Mouse (Mus musculus) ES-E14 (cell line): ENCODE results near the gene Gm19935. TPM values are rescaled to one million over a fixed set of nuclear protein-coding genes. Genes with fewer than 3 reads are reported as not detected.

Experiments
- DNase-seq: peaks from one replicate; pipeline ENCODE4 v3.0.0-alpha.2; 2013; ENCODE audit warnings: low read depth, low spot score
- H3K27ac ChIP-seq: 2 replicates; pipeline ENCODE4 v1.5.1; 2012; ENCODE audit warnings: low read depth, mild to moderate bottlenecking, low read length, moderate library complexity, mixed read lengths; ENCODE audit not compliant: poor library complexity, insufficient read depth, severe bottlenecking
- H3K36me3 ChIP-seq: 2 replicates; pipeline ENCODE4 v1.6.1; 2012; ENCODE audit warnings: mild to moderate bottlenecking, low read length, moderate library complexity, mixed read lengths; ENCODE audit not compliant: control insufficient read depth, poor library complexity, insufficient read depth, severe bottlenecking
- H3K4me1 ChIP-seq, 2 experiments: fragments of 150-350 bp in 1 of 2; sonication (generic) in 1 of 2; 2 replicates each; pipeline ENCODE4 v1.6.1; 2012; ENCODE audit warnings: low read length in 2 of 2, mild to moderate bottlenecking in 1 of 2, mixed read lengths in 1 of 2; ENCODE audit not compliant: control insufficient read depth in 2 of 2, insufficient read depth in 2 of 2, poor library complexity in 1 of 2
- H3K4me3 ChIP-seq, 2 experiments: fragments of 150-350 bp in 1 of 2; sonication (generic) in 1 of 2; 2 replicates each; pipeline ENCODE4 v1.5.1; 2012; ENCODE audit warnings: low read length in 2 of 2, low read depth in 1 of 2, mild to moderate bottlenecking in 1 of 2, mixed read lengths in 1 of 2; ENCODE audit not compliant: insufficient read depth in 1 of 2, poor library complexity in 1 of 2, severe bottlenecking in 1 of 2
- H3K9ac ChIP-seq: 2 replicates; pipeline ENCODE4 v1.6.1; 2012; ENCODE audit warnings: low read depth, mild to moderate bottlenecking, low read length, mixed read lengths; ENCODE audit not compliant: poor library complexity, insufficient read depth, severe bottlenecking
- H3K9me3 ChIP-seq: fragments of 150-350 bp; sonication (generic); 2 replicates; pipeline ENCODE4 v1.6.1; 2012; ENCODE audit warnings: low read depth, mild to moderate bottlenecking, low read length; ENCODE audit not compliant: control insufficient read depth, insufficient read depth
- CHD2 ChIP-seq: IDR thresholded peaks from 2 replicates; pipeline ENCODE4 v1.6.1; 2014; ENCODE audit warnings: mild to moderate bottlenecking, low read depth, low read length, inconsistent platforms
- HCFC1 ChIP-seq: IDR thresholded peaks from 2 replicates; pipeline ENCODE4 v1.6.1; 2012; ENCODE audit warnings: low read length, inconsistent platforms, borderline replicate concordance; ENCODE audit not compliant: insufficient read depth
- MAFK ChIP-seq: IDR thresholded peaks from 2 replicates; pipeline ENCODE4 v1.6.1; 2014; ENCODE audit warnings: mild to moderate bottlenecking, low read depth, low read length, inconsistent platforms; ENCODE audit not compliant: insufficient read depth
- ZC3H11A ChIP-seq: IDR thresholded peaks from 2 replicates; pipeline ENCODE4 v1.6.1; 2012; ENCODE audit warnings: low read depth, mild to moderate bottlenecking, inconsistent platforms, low read length, borderline replicate concordance
- ZNF384 ChIP-seq: IDR thresholded peaks from 2 replicates; pipeline ENCODE4 v1.6.1; 2012; ENCODE audit warnings: low read depth, low read length, inconsistent platforms
- in situ Hi-C, 2 experiments: fragments of 600-800 bp; cut with MboI; formaldehyde crosslinking; loops; one replicate each; pipeline ENCODE4 v1.15.1; 2025; ENCODE audit warnings: low sequenced_read_pairs in 2 of 2, inconsistent platforms in 1 of 2; ENCODE audit not compliant: unreplicated experiment in 2 of 2
- total RNA-seq: library from RNA; depleted of rRNA; stranded (reverse); fragments of 300-350 nt; gene quantifications from 2 replicates; pipeline ENCODE4 v1.2.3, GENCODE M21; 2012; rRNA removed

Gene Gm19935
- 0.32 and 0.49 TPM in 2 replicates for total RNA-seq

DNA sequence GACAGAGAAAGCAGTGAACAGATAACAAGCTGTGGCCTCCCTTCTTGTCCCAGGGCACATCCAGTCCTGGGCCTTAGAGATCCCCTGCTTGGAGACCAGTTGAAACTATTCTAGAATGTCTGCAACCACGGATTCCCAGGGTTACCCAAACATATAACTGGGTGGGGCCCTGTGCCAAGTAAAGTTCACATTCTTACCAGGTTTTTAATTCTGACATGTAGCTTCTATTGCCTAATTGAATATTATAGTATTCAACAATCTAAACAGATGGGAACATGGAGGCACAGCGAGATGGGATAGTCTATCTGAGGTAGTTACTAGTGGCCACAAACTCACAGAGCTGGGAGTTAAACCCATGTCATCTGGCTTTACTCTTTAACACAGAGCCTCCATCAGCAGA is at the start of gene Gm19935:
Gene Gm19935, minus strand, starts transcription at position 101 of the 400 bp plus-strand sequence.
- no peak for DNase-seq
- Histone ChIP-seq H3K27ac (no peak within 1 kb of the TSS), H3K9me3 (no peaks in the 10 kb centered on the region), H3K4me1 (peaks cover 4 to 22% of the 10 kb centered on the region in 2 experiments; a peak in 3 of 4 replicates), H3K9ac (no peak within 1 kb of the TSS), H3K4me3 (0 out of 4 replicates have a peak within 1 kb of the TSS, but pooled peaks of 1 of the 2 experiments have one; percentile 19), H3K36me3 (no peaks in the 10 kb centered on the region)
- TF ChIP-seq ZC3H11A (no peak), HCFC1 (no peak), ZNF384 (no peak)
- in situ Hi-C loops, result no loop called here

DNA sequence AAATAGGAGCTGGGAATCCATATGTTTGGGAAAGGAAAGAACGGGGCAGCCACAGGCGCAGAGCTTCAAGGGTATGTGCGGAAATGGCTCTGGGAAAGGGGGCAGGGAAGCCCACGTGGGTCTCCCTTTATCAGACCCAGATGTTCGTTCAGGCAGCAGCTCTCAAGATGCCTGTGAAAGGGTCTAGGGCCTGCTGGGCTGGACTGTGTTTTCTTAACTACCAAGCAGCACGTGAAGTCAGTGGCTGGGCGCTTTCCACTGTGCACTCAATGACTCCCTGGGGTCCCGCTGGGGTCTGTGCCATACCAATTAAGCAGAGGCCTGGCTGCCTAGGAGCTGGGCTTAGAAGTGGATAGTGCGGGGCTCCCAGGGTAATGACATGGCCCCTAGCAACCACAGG is 44.8 kb upstream of the Gm19935 start:
- peak overlapping the region; percentile 69 for H3K27ac ChIP-seq
- H3K4me1 ChIP-seq, result peaks cover 5 to 25% of the 10 kb centered on the region in 2 experiments; a peak in 3 of 4 replicates
- no peaks in the 10 kb centered on the region for H3K9me3 ChIP-seq
- H3K36me3 ChIP-seq, result no peaks in the 10 kb centered on the region
- no peak overlapping the region for H3K9ac ChIP-seq
- no peak overlapping the region for H3K4me3 ChIP-seq
- in situ Hi-C loops, result no loop called here
- TF ChIP-seq ZNF384 (no peak), MAFK (no peak), HCFC1 (no peak), ZC3H11A (no peak), CHD2 (no peak)
- no peak for DNase-seq

DNA sequence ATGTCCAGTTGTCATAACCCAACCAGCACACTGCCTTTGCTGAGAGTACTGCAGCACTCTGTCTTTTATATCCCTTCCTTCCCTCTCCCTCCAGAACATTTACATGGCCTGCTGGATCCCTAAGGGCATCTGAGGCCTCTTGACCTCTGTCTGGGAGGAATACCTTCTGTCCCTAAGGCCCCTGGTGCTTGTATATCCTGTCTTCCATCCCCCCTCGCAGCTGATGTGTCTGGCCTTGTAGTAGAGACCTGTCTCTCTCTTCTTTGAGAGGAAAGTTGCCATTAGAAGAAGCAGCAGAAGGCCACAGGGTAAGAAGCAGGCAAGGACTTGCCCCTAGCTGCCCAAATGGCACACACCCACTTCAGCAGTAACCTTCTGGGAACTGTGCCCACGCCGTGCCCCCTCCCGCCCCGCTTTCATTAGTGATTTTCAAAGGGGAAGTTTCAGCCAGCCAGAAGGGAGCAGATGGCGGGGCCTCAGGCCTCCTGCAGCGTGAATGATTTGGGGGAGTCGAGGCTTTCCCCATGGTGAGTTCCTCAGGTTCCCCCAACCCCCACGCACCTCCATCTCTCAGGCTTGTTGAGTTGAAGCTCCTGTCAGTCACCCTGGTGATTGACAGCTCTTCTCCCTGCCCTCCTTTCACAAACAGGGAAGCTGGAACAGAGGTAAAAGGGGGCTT is 44.2 kb upstream of the Gm19935 start:
- H3K4me3 ChIP-seq, result no peak overlapping the region

DNA sequence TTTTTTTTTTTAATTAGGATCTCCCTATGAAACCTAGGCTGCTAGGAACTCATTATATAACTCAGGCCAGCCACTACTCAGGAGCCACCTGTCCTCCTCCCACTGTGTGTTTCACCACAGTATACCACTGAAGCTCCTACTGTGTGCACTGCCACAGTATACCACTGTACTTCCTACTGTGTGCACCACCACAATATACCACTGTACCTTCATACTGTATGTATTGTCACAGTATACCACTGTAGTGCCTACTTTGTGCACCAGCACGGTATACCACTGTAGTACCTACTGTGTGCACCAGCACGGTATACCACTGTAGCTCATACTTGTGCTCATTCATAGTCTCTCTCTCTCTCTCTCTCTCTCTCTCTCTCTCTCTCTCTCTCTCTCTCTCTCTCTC is 40.9 kb upstream of the Gm19935 start:
- no peak overlapping the region for H3K27ac ChIP-seq
- H3K36me3 ChIP-seq, result no peaks in the 10 kb centered on the region; the same call in 1 of the 2 replicates
- no peak overlapping the region for H3K4me3 ChIP-seq
- H3K4me1 ChIP-seq, result peaks cover 13 to 42% of the 10 kb centered on the region in 2 experiments
- no peaks in the 10 kb centered on the region for H3K9me3 ChIP-seq
- in situ Hi-C loops, result no loop called here
- DNase-seq, result no peak
- TF ChIP-seq ZC3H11A, result no peak
- H3K9ac ChIP-seq, result no peak overlapping the region

More for the DNA sequence above, 44.2 kb upstream of the Gm19935 start:
- in situ Hi-C loops, result no loop called here
- H3K4me1 ChIP-seq, result peaks cover 6 to 30% of the 10 kb centered on the region in 2 experiments; a peak in 3 of 4 replicates
- no peak for DNase-seq
- peak overlapping the region; percentile 69; the same call in 1 of the 2 replicates for H3K27ac ChIP-seq
- H3K36me3 ChIP-seq, result no peaks in the 10 kb centered on the region
- H3K9ac ChIP-seq, result no peak overlapping the region
- no peaks in the 10 kb centered on the region for H3K9me3 ChIP-seq
- TF ChIP-seq HCFC1 (no peak), MAFK (no peak), ZC3H11A (no peak), ZNF384 (no peak), CHD2 (no peak)
